Mouse (Mus musculus) thymus, adult 2 months (tissue): ENCODE measurements around the gene Selenbp1. TPM values are rescaled to one million over a fixed set of nuclear protein-coding genes. Genes with fewer than 3 reads are reported as not detected.

ENCODE experiments used
- DNase-seq: peaks from one replicate; pipeline ENCODE4 v3.0.0; 2021
- H3K27ac ChIP-seq: fragments of 200-500 bp; 2 replicates; pipeline ENCODE4 v1.5.1; 2012; ENCODE audit warnings: low read length, control low read depth; ENCODE audit not compliant: control insufficient read depth, insufficient read depth
- H3K27me3 ChIP-seq: fragments of 200-500 bp; 2 replicates; pipeline ENCODE4 v1.6.1; 2012; ENCODE audit warnings: mild to moderate bottlenecking, low read length, moderate library complexity, mixed read lengths; ENCODE audit not compliant: control insufficient read depth, insufficient read depth
- H3K36me3 ChIP-seq: fragments of 200-500 bp; 2 replicates; pipeline ENCODE4 v1.6.1; 2012; ENCODE audit warnings: mild to moderate bottlenecking, low read length, moderate library complexity; ENCODE audit not compliant: control insufficient read depth, insufficient read depth
- H3K4me1 ChIP-seq: fragments of 200-500 bp; replicated peaks from 2 replicates; pipeline ENCODE4 v1.6.1; 2012; ENCODE audit warnings: low read length; ENCODE audit not compliant: control insufficient read depth, insufficient read depth
- H3K4me3 ChIP-seq: fragments of 200-500 bp; 2 replicates; pipeline ENCODE4 v1.5.1; 2012; ENCODE audit warnings: mild to moderate bottlenecking, low read length, control low read depth, moderate library complexity; ENCODE audit not compliant: control insufficient read depth, insufficient read depth
- CTCF ChIP-seq: fragments of 200-500 bp; IDR thresholded peaks from 2 replicates; pipeline ENCODE4 v1.5.1; 2012; ENCODE audit warnings: mild to moderate bottlenecking, control low read depth, low read length, moderate library complexity, borderline replicate concordance; ENCODE audit not compliant: control insufficient read depth, poor library complexity, insufficient read depth; ENCODE audit errors: extremely low read depth
- POLR2A ChIP-seq: fragments of 200-500 bp; IDR thresholded peaks from 2 replicates; pipeline ENCODE4 v1.6.1; 2012; ENCODE audit warnings: mild to moderate bottlenecking, low read length, control low read depth, moderate library complexity; ENCODE audit not compliant: control insufficient read depth, poor library complexity, insufficient read depth; ENCODE audit errors: extremely low read depth
- WGBS: fragments of 180-500 bp; shearing (Covaris S2); methylation state at CpG from one replicate; pipeline ENCODE4 v1.1.7; 2018; 5-methylcytosine and 5-hydroxymethylcytosine counted together
- polyA plus RNA-seq: library from polyadenylated mRNA; depleted of rRNA; stranded (reverse); fragments of >200 nt; gene quantifications from 2 replicates; pipeline ENCODE4 v1.2.3, GENCODE M21; 2012

Selenbp1 gene
- polyA plus RNA-seq, 1 experiment: 26.7 TPM

GRCm38 (mm10) chr3:94906482-94906881 is 26.4 kb upstream of the Selenbp1 start:
- Histone ChIP-seq H3K27me3 (no peaks in the 10 kb centered on the region), H3K36me3 (no peaks in the 10 kb centered on the region), H3K4me3 (no peak overlapping the region), H3K4me1 (no peaks in the 10 kb centered on the region), H3K27ac (no peak overlapping the region)
- no peak for TF ChIP-seq CTCF
- TF ChIP-seq POLR2A: no peak
- WGBS: 71% methylated on average over 1 of the region's 1 CpGs
- no peak for DNase-seq

GRCm38 (mm10) chr3:94911050-94911693 is 21.7 kb upstream of the Selenbp1 start:
- no peak for DNase-seq
- H3K27me3 ChIP-seq: no peaks in the 10 kb centered on the region
- 75% methylated on average over 2 of the region's 2 CpGs for WGBS
- H3K4me1 ChIP-seq: peaks cover 3% of the 10 kb centered on the region
- H3K27ac ChIP-seq: no peak overlapping the region
- H3K4me3 ChIP-seq: no peak overlapping the region
- no peaks in the 10 kb centered on the region for H3K36me3 ChIP-seq
- no peak for TF ChIP-seq POLR2A
- TF ChIP-seq CTCF: no peak

GRCm38 (mm10) chr3:94913801-94914200 is 19.1 kb upstream of the Selenbp1 start:
- H3K27ac ChIP-seq: no peak overlapping the region
- TF ChIP-seq CTCF (no peak), POLR2A (no peak)
- no peak for DNase-seq
- no peaks in the 10 kb centered on the region for H3K27me3 ChIP-seq
- peaks cover 5% of the 10 kb centered on the region for H3K4me1 ChIP-seq
- WGBS: 83% methylated on average over 5 of the region's 5 CpGs
- H3K4me3 ChIP-seq: no peak overlapping the region
- no peaks in the 10 kb centered on the region for H3K36me3 ChIP-seq

GRCm38 (mm10) chr3:94915903-94916741 is 16.7 kb upstream of the Selenbp1 start:
- Histone ChIP-seq H3K4me1 (peaks cover 5% of the 10 kb centered on the region), H3K27ac (no peak overlapping the region), H3K36me3 (no peaks in the 10 kb centered on the region), H3K27me3 (no peaks in the 10 kb centered on the region; the same call in 1 of the 2 replicates), H3K4me3 (no peak overlapping the region)
- TF ChIP-seq CTCF (no peak), POLR2A (no peak)
- 24% methylated on average over 7 of the region's 7 CpGs for WGBS
- peak; percentile 11 for DNase-seq

GRCm38 (mm10) chr3:94917816-94918361 is 15.0 kb upstream of the Selenbp1 start:
- WGBS: 49% methylated on average over 14 of the region's 14 CpGs
- DNase-seq: no peak
- TF ChIP-seq CTCF (no peak), POLR2A (no peak)
- Histone ChIP-seq H3K4me1 (peaks cover 5% of the 10 kb centered on the region), H3K36me3 (no peaks in the 10 kb centered on the region), H3K27me3 (no peaks in the 10 kb centered on the region; the same call in 1 of the 2 replicates), H3K27ac (no peak overlapping the region), H3K4me3 (no peak overlapping the region)

GRCm38 (mm10) chr3:94918845-94919244 is 14.0 kb upstream of the Selenbp1 start:
- H3K27ac ChIP-seq: no peak overlapping the region
- H3K4me1 ChIP-seq: peaks cover 5% of the 10 kb centered on the region
- H3K36me3 ChIP-seq: no peaks in the 10 kb centered on the region
- DNase-seq: no peak
- H3K4me3 ChIP-seq: no peak overlapping the region
- WGBS: 86% methylated on average over 4 of the region's 4 CpGs
- TF ChIP-seq CTCF: no peak
- TF ChIP-seq POLR2A: no peak
- no peaks in the 10 kb centered on the region; the same call in 1 of the 2 replicates for H3K27me3 ChIP-seq
